Mouse (Mus musculus): Measurements from ENCODE around the gene Prss38.

- TF ChIP-seq CTCF (IDR thresholded peaks at IDR 0.05; ENCODE audit: borderline replicate concordance, control insufficient read depth, extremely low read depth, insufficient read depth, low read length, poor library complexity) (peak; percentile 82), POLR2A (IDR thresholded peaks at IDR 0.05; ENCODE audit: control insufficient read depth, extremely low read depth, insufficient read depth, low read length, poor library complexity) (no peak)
These were observed 44.9 kb downstream of the Prss38 start for GRCm38 (mm10) chr11:59330560-59330959.
